Mouse (Mus musculus) liver, adult 2 months (tissue): ENCODE measurements around the gene Pilrb2.
"Not testable (repeated sequence)": the region's sequence is repeated elsewhere in the genome, so short reads cannot be mapped to it uniquely, and the experiment has no call there.

Experiments
- CTCF ChIP-seq: fragments of 200-500 bp; IDR thresholded peaks from 2 replicates; pipeline ENCODE4 v1.5.1; 2011; ENCODE audit warnings: low read depth, low read length, control low read depth
- POLR2A ChIP-seq: fragments of 200-500 bp; IDR thresholded peaks from 2 replicates; pipeline ENCODE4 v1.6.1; 2011; ENCODE audit warnings: low read length, control low read depth; ENCODE audit not compliant: insufficient read depth; ENCODE audit errors: extremely low read depth

DNA sequence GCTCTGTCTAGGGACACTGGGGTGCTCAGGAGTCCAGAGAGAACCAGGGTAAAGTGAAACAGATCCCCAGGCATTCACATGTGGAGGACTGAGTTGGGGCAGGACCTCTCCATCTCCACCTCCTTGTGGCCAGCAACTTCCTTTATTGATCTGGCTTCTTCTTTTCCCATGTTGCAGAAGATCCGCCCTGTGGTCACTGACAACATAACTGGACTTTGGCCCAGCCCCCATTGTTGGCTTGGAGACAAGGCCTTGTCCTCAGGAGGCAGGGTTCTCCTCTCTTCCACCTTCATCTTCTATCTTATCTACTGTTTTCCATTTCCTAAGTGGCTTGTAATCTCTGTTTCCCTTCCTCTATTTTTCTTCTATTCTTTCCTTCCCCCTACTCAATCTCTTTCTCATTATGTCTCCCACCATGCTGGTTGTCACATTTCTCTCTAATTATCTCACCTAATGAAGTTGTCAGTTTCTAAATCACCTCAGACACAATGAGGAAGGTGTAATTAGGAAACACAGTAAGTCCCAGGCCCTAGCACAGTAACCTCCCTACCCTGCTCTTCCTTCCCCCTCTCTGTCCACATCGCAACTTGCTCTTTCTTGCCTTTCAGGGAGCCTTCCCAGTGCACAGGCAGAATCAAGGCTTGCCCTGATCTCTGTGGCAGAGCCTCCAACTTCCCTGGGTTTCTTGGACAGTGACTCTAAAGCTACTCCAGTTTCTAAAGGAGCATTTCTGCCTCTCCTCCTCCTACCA, 13.5 kb downstream of the Pilrb2 start, which contains the start of gene Pilrb1:
- TF ChIP-seq CTCF, POLR2A: not testable (repeated sequence)
